Mouse (Mus musculus) R1 (cell line): ENCODE data around the gene Tmem270.
A peak's percentile ranks its signal among the peaks of the same experiment; 100 is the strongest.

Source experiments
- DNase-seq: peaks from one replicate; pipeline ENCODE4 v3.0.0-alpha.2; 2018; ENCODE audit warnings: low read depth, low spot score

Gene Tmem270

GRCm38 (mm10) chr5:134906633-134907032, at the start of gene Tmem270:
Gene Tmem270, minus strand, starts transcription at chr5:134906733.
- no peak for DNase-seq

GRCm38 (mm10) chr5:134955491-134955890, 49.0 kb upstream of the Tmem270 start:
- DNase-seq: no peak

- peak; percentile 74 for DNase-seq
These were observed 44.7 kb upstream of the Tmem270 start for GRCm38 (mm10) chr5:134951053-134951884.

GRCm38 (mm10) chr5:134948085-134948439, 41.5 kb upstream of the Tmem270 start:
- DNase-seq: no peak

- no peak for DNase-seq
These were observed 41.0 kb upstream of the Tmem270 start for GRCm38 (mm10) chr5:134947420-134948084.

- DNase-seq: peak; percentile 90
These were observed 40.3 kb upstream of the Tmem270 start, which contains the start of gene Cldn4 for GRCm38 (mm10) chr5:134946857-134947255. Gene Cldn4, minus strand, starts transcription at chr5:134946934.

GRCm38 (mm10) chr5:134946063-134946856, 39.7 kb upstream of the Tmem270 start:
- no peak for DNase-seq

- DNase-seq: peak; percentile 88
These were observed 38.9 kb upstream of the Tmem270 start for GRCm38 (mm10) chr5:134945266-134945959.

- DNase-seq: peak; percentile 78
These were observed 37.6 kb upstream of the Tmem270 start for GRCm38 (mm10) chr5:134944179-134944578.

- DNase-seq: peak; percentile 94
These were observed 36.2 kb upstream of the Tmem270 start for GRCm38 (mm10) chr5:134942740-134943139.

GRCm38 (mm10) chr5:134941472-134942209, 35.1 kb upstream of the Tmem270 start:
- peak; percentile 97 for DNase-seq

- DNase-seq: peak; percentile 85
These were observed 33.0 kb upstream of the Tmem270 start for GRCm38 (mm10) chr5:134939554-134939953.

GRCm38 (mm10) chr5:134939069-134939468, 32.5 kb upstream of the Tmem270 start:
- DNase-seq: peak; percentile 69

GRCm38 (mm10) chr5:134936626-134937185, 30.2 kb upstream of the Tmem270 start:
- DNase-seq: peak; percentile 74

GRCm38 (mm10) chr5:134936051-134936450, 29.5 kb upstream of the Tmem270 start:
- DNase-seq: peak; percentile 61

- no peak for DNase-seq
These were observed 28.1 kb upstream of the Tmem270 start for GRCm38 (mm10) chr5:134934666-134935065.

GRCm38 (mm10) chr5:134933686-134934085, 27.2 kb upstream of the Tmem270 start:
- DNase-seq: peak; percentile 92

- DNase-seq: no peak
These were observed 26.7 kb upstream of the Tmem270 start for GRCm38 (mm10) chr5:134933281-134933680.

GRCm38 (mm10) chr5:134932903-134933276, 26.4 kb upstream of the Tmem270 start:
- DNase-seq: peak; percentile 97

- DNase-seq: peak; percentile 97
These were observed 25.8 kb upstream of the Tmem270 start, which contains the start of gene Mettl27 for GRCm38 (mm10) chr5:134932179-134932902. Gene Mettl27, plus strand, starts transcription at chr5:134932368.
